Mouse (Mus musculus): ENCODE results near the gene Cacng8. TPM values are rescaled to one million over a fixed set of nuclear protein-coding genes. Genes with fewer than 3 reads are reported as not detected.

The Cacng8 gene
- polyA plus RNA-seq, 1 experiment: not detected

DNA sequence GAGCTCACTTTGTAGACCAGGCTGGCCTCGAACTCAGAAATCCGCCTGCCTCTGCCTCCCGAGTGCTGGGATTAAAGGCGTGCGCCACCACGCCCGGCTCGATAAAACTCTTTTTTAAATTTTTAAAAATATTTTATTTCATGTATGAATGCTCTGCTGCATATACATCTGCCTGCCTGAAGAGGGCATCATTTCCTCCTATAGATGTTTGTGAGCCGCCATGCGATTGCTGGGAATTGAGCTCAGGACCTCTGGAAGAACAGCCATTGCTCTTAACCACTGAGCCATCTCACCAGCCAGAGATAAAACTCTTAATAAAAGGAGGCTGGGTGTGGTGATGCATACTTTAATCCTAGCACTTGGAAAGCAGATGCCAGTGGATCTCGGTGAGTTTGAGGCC lies 49.5 kb downstream of the Cacng8 start:
- no peak overlapping the region for H3K4me3 ChIP-seq (ENCODE audit: insufficient read depth, low read depth, low read length)
- H3K4me1 ChIP-seq (ENCODE audit: control insufficient read depth, insufficient read depth, insufficient read length, low read length): no peaks in the 10 kb centered on the region
- H3K27ac ChIP-seq (replicated peaks; ENCODE audit: low read depth, low read length): no peak overlapping the region

DNA sequence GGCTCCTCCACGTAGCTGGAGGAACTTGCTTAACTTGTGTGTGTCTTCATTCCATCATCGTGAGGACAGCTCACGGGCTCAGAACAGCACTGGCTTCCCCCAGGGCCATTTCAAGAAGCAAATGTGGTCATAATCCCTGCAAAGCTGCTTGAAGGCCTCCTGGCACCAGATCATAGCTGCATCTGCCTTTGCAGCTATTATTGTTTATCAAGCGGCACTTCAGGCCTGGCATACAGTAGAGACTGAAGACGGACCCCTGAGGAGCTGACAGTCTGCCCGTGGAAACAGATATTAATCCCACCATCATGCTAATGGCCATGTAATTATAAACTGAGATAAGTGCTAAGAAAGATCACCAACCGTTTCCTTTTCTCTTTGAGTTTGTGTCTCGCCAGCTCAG lies 50.0 kb downstream of the Cacng8 start:
- no peak overlapping the region for H3K4me3 ChIP-seq (ENCODE audit: insufficient read depth, low read depth, low read length)
- H3K27ac ChIP-seq (replicated peaks; ENCODE audit: low read depth, low read length): no peak overlapping the region
- no peaks in the 10 kb centered on the region for H3K4me1 ChIP-seq (ENCODE audit: control insufficient read depth, insufficient read depth, insufficient read length, low read length)

DNA sequence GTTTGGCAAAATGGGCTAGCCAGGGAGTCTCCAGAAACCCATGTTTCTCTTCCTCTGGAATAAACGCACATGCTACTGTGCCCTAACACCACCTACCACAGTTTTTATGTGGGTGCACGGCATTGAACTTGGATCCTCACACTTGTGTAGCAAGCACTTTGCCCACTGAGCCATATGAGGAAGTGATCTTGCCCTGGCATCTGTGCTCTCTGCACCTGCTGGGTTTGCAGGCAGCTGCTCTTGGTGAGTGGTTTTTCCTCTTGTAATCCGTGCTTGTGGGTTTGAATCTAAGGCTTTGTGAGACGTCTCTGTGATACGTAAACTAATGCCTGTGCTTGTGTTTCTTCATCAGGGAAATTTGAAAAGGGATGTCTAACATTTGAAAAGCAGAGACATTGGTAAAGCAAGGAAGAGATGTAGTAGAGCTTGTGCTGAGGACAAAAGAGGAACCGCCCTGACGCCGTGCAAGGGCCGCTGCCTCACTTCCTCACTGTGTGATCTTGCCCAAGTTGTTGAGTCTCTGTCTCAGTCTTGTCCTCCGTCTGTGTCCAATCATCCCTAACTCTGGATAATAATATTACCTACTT lies 52.1 kb downstream of the Cacng8 start:
- Histone ChIP-seq H3K4me1 (ENCODE audit: control insufficient read depth, insufficient read depth, insufficient read length, low read length) (no peaks in the 10 kb centered on the region), H3K4me3 (ENCODE audit: insufficient read depth, low read depth, low read length) (no peak overlapping the region), H3K27ac (replicated peaks; ENCODE audit: low read depth, low read length) (no peak overlapping the region)

DNA sequence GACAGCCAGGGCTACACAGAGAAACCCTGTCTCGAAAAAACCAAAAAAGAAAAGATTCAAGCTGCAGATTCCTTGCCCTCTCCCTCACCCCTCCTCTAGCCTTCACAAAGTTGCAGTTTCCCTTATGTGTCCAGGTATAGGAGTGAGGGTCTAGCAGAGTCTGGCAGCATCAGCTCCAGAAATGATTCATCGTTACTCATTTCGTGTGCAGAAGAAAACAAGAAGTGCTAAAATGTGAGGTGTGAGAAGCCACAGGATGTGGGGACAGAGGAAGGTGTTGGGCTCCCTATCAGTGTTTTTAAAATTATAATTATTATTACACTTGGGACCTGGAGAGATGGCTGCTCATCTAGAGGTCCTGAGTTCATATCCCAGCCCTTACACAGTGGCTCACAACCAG lies 54.2 kb downstream of the Cacng8 start:
- Histone ChIP-seq H3K4me1 (ENCODE audit: control insufficient read depth, insufficient read depth, insufficient read length, low read length) (no peaks in the 10 kb centered on the region), H3K4me3 (ENCODE audit: insufficient read depth, low read depth, low read length) (no peak overlapping the region)

GRCm38 (mm10) chr7:3446584-3446983 lies 56.1 kb downstream of the Cacng8 start:
- H3K4me3 ChIP-seq (ENCODE audit: insufficient read depth, low read depth, low read length): no peak overlapping the region
- H3K4me1 ChIP-seq (ENCODE audit: control insufficient read depth, insufficient read depth, insufficient read length, low read length): no peaks in the 10 kb centered on the region
- H3K27ac ChIP-seq (replicated peaks; ENCODE audit: low read depth, low read length): no peak overlapping the region

More for the DNA sequence above, 54.2 kb downstream of the Cacng8 start:
- H3K27ac ChIP-seq (replicated peaks; ENCODE audit: low read depth, low read length): no peak overlapping the region

GRCm38 (mm10) chr7:3447026-3447425 lies 56.5 kb downstream of the Cacng8 start:
- no peaks in the 10 kb centered on the region for H3K4me1 ChIP-seq (ENCODE audit: control insufficient read depth, insufficient read depth, insufficient read length, low read length)
- no peak overlapping the region for H3K4me3 ChIP-seq (ENCODE audit: insufficient read depth, low read depth, low read length)
- no peak overlapping the region for H3K27ac ChIP-seq (replicated peaks; ENCODE audit: low read depth, low read length)

DNA sequence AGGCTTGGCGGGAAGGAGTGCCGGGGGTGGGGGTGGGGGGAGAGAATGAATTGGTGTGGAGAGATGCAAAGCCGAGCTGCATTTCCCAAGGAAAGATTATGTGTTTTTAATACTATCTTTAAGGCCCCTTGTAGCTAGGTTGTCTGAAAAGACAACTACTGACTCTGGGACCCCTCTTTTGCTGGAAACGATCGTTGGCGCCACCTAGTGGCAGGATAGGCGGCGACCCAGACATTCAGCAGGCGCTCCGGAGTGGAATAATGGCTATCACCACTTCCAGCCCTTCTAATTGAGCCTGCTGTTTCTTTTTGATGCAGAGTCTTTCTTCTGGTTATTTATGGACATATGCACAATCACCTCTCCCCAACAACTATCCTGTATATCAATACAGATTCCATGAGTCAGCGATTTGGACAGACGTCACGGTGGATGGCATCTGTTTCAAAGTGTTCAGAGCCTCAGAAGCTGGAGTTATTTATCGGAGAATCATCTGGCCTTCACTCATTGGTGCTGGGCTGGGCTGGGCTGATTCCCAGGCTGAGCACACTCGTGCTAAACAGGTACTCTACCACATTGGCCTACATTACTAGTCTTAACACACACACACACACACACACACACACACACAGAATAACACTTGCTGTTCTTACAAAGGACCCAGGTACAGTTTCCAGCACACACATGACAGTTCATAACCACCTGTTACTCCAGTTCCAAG lies 58.4 kb downstream of the Cacng8 start:
- Histone ChIP-seq H3K4me1 (ENCODE audit: control insufficient read depth, insufficient read depth, insufficient read length, low read length) (no peaks in the 10 kb centered on the region), H3K4me3 (ENCODE audit: insufficient read depth, low read depth, low read length) (no peak overlapping the region), H3K27ac (replicated peaks; ENCODE audit: low read depth, low read length) (no peak overlapping the region)

DNA sequence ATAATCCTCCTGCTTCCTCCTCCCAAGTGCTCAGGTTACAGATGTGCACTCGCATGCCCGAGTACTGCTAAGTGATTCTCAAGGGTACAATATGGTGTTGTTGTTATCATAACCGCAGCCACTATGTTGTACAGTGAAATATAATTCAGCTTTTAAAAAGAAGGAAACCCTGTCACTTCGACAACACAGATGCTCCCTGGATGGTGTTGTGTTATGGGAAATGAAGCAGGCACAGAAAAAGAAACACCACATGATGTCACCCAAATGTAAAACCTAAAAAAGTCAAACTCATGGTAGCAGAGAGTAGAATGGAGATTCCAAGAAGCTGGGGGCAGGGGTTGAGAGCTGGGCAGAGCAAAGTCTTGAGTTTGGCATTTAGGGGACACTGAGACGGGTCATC lies 60.2 kb downstream of the Cacng8 start:
- H3K4me3 ChIP-seq (ENCODE audit: insufficient read depth, low read depth, low read length): no peak overlapping the region
- no peaks in the 10 kb centered on the region for H3K4me1 ChIP-seq (ENCODE audit: control insufficient read depth, insufficient read depth, insufficient read length, low read length)
- no peak overlapping the region for H3K27ac ChIP-seq (replicated peaks; ENCODE audit: low read depth, low read length)

DNA sequence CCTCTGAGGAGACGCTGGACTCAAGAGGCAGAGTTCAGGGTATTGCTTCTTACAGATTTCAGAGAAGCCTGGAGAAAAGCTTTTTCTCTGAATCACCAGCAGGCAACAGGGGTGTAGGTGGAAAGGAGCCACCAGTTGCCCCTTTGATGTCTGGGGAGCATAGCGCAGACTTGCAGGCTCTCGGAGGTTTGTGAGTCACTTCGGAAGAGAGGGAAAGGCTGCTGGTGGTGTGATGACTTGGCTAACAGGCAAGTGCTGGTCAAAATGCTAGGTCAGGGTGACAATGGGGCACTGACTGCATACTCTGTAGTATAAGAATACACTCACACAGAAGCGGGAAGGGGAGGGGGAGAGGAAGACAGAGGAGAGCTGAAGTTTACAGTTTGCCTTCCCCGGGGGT lies 60.7 kb downstream of the Cacng8 start:
- Histone ChIP-seq H3K4me3 (ENCODE audit: insufficient read depth, low read depth, low read length) (no peak overlapping the region), H3K27ac (replicated peaks; ENCODE audit: low read depth, low read length) (no peak overlapping the region)

GRCm38 (mm10) chr7:3452821-3453485 lies 62.5 kb downstream of the Cacng8 start:
- no peaks in the 10 kb centered on the region for H3K4me1 ChIP-seq (ENCODE audit: control insufficient read depth, insufficient read depth, insufficient read length, low read length)
- no peak overlapping the region for H3K27ac ChIP-seq (replicated peaks; ENCODE audit: low read depth, low read length)
- H3K4me3 ChIP-seq (ENCODE audit: insufficient read depth, low read depth, low read length): no peak overlapping the region

More for the DNA sequence above, 60.7 kb downstream of the Cacng8 start:
- no peaks in the 10 kb centered on the region for H3K4me1 ChIP-seq (ENCODE audit: control insufficient read depth, insufficient read depth, insufficient read length, low read length)

- Histone ChIP-seq H3K4me3 (ENCODE audit: insufficient read depth, low read depth, low read length) (no peak overlapping the region), H3K4me1 (ENCODE audit: control insufficient read depth, insufficient read depth, insufficient read length, low read length) (no peaks in the 10 kb centered on the region), H3K27ac (replicated peaks; ENCODE audit: low read depth, low read length) (no peak overlapping the region)
Measured at GRCm38 (mm10) chr7:3453486-3454183, 63.2 kb downstream of the Cacng8 start.

DNA sequence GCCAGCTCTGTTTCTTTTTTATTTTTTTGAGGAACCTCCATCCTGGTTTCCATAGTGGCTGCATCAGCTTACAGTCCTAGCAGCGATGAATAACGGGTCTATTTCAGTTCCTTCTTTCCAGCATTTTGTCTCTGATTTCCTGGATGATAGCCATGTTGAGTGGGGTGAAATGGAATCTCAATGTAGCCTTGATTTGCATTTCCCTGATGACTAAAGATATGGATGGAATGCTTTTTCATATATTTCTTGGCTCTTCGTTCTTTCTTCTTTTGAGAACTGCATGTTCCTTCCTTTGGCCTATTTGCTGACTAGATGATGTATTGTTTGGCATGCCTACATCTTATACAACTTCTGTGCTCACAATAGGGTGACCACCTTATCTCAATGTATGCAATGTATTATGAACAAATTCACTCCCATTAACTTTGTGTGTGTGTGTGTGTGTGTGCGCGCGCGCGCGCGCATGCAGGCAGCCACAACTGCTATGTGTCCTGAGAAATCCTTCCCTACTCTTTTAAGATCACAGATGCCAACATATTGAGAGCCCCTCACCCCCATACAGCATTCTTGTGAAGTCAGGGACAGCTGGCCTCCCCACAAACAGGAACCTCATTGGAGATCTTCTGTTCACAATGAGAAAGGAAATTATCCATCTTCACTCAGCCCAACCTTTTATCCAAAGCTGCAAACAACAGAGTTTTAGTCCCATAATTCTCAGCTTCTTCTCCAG lies 66.8 kb downstream of the Cacng8 start:
- no peak overlapping the region for H3K4me3 ChIP-seq (ENCODE audit: insufficient read depth, low read depth, low read length)
- H3K27ac ChIP-seq (replicated peaks; ENCODE audit: low read depth, low read length): no peak overlapping the region
- H3K4me1 ChIP-seq (ENCODE audit: control insufficient read depth, insufficient read depth, insufficient read length, low read length): no peaks in the 10 kb centered on the region

DNA sequence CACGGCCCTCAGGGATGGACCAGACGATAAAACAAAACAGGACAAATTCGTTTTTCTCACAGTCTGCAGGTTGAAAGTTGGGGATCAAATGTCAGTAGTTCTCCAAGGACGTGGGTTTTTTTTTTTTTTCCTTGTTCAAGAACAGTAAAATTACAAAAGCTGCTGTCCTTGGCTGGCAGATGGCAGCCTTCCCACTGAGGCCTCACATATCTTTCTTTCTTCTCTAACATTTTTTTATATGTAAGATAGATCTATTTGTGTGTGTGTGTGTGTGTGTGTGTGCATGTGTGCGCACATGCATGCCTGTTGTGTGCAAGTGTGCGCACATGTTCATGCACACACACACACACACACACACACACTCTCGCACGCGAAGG lies 67.3 kb downstream of the Cacng8 start:
- Histone ChIP-seq H3K27ac (replicated peaks; ENCODE audit: low read depth, low read length) (no peak overlapping the region), H3K4me3 (ENCODE audit: insufficient read depth, low read depth, low read length) (no peak overlapping the region), H3K4me1 (ENCODE audit: control insufficient read depth, insufficient read depth, insufficient read length, low read length) (no peaks in the 10 kb centered on the region)

DNA sequence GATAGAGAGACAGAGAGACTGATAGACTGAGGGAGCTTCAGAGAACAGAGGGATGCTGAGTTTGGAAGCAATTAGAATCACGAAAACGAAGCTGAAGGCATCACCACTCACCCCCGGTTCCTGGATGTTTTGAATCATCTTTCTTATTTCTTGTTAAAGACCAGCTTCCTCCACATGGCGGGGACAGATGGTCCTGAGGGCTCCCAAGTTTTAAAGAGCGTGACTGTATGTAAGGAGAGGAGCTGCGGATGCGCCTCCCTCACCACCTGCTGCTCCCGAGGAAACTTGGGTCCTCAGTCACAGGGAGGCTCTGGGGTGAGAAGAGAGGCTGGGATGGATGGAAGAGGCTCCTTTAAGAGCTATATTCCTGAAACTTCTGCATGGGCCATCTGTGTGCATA lies 69.8 kb downstream of the Cacng8 start:
- no peaks in the 10 kb centered on the region for H3K4me1 ChIP-seq (ENCODE audit: control insufficient read depth, insufficient read depth, insufficient read length, low read length)
- no peak overlapping the region for H3K4me3 ChIP-seq (ENCODE audit: insufficient read depth, low read depth, low read length)
- no peak overlapping the region for H3K27ac ChIP-seq (replicated peaks; ENCODE audit: low read depth, low read length)

DNA sequence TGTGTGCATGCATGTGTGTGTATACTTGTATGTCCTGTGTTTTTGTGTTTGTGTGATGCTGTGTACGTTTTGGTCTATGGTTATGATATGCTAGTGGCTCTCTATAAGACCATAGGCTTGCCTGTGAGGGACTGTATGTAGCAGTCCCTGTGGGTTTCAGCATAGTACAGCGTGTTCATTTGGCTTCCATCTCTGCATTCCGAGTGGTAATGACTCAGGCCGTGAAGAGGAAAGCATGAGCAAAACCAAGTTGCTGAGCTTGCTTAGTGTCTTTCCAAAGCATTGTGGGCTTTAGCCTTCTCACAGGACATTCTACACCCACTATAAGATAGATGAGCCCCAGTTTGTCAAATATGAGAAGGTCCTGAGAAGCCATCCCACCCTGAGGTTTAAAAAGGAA lies 72.8 kb downstream of the Cacng8 start:
- Histone ChIP-seq H3K27ac (replicated peaks; ENCODE audit: low read depth, low read length) (no peak overlapping the region), H3K4me1 (ENCODE audit: control insufficient read depth, insufficient read depth, insufficient read length, low read length) (no peaks in the 10 kb centered on the region), H3K4me3 (ENCODE audit: insufficient read depth, low read depth, low read length) (no peak overlapping the region)
